Mouse (Mus musculus) ovary, postnatal 10 days (tissue): Measurements from ENCODE around the gene Tmem205.

Source experiments
- DNase-seq: peaks from one replicate; pipeline ENCODE4 v3.0.0; 2022; ENCODE audit warnings: low spot score

Gene Tmem205

GRCm38 (mm10) chr9:21916851-21917492 is 10.4 kb downstream of the Tmem205 start:
- DNase-seq, result no peak

GRCm38 (mm10) chr9:21909474-21910223 is 17.7 kb downstream of the Tmem205 start:
- no peak for DNase-seq

GRCm38 (mm10) chr9:21908216-21908615 is 19.1 kb downstream of the Tmem205 start:
- DNase-seq, result no peak

GRCm38 (mm10) chr9:21904031-21904430 is 23.3 kb downstream of the Tmem205 start:
- no peak for DNase-seq

GRCm38 (mm10) chr9:21901223-21901820 is 26.0 kb downstream of the Tmem205 start:
- DNase-seq, result no peak

- no peak for DNase-seq
Measured at GRCm38 (mm10) chr9:21889229-21889628, 38.1 kb downstream of the Tmem205 start.

GRCm38 (mm10) chr9:21876601-21877000 is 50.8 kb downstream of the Tmem205 start:
- DNase-seq, result no peak

- DNase-seq, result no peak
Measured at GRCm38 (mm10) chr9:21872204-21872603, 55.2 kb downstream of the Tmem205 start.
